Mouse (Mus musculus): ENCODE data around the gene Idi1. TPM values are rescaled to one million over a fixed set of nuclear protein-coding genes. Genes with fewer than 3 reads are reported as not detected.

The Idi1 gene
- 6.4 and 9.3 TPM in 2 replicates for polyA plus RNA-seq (2012; rRNA removed)

DNA sequence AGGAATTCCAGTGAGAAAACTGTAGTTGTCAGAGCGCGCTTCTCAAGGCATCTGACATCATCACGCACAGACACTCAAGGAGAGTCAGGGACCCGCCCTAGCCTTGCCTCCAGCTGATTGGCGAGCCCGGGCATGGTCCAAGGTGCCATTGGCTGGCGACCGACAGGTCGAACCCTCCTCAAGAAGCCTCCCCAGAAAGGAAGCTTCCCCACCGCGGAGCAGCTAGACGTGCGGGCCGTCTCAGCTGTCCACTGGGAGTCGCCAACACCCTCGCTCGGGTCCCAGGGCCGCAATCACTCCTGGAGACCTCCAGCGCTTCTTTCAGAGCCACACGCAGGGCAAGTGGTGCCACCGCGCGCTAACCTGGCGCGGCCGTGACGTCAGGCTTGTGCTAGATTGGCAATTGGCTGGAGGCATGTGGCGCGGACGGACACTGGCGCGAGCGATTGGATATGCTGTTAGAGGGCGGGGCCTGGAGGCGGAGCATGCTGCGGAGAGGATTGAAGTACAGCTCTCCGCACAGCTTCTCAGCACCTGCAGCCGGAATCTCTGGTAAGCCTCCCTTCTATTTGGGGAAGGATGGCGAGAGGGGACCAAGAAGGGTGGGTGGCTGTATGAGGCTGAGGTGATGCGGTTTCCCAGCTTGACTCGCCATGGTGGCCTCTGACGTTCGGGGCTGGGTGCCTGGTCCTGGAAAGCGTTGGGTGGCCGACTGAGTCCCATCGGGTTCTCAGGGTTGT lies at the start of gene Idi1:
Gene Idi1 (plus strand): TSS at position 57 of the 740 bp plus-strand sequence.

GRCm38 (mm10) chr13:8871314-8871962 lies 13.9 kb upstream of the Idi1 start, which contains the start of gene Wdr37:
Gene Wdr37, minus strand, starts transcription at chr13:8871909.

Other genes with a start within 250 kb of the Idi1 start
- gene Wdr37, start 13.6 kb upstream of the Idi1 start, polyA plus RNA-seq (2012; rRNA removed): 21.3 and 29.9 TPM in 2 replicates
- gene Gm9745, start 62.7 kb downstream of the Idi1 start, polyA plus RNA-seq (2012; rRNA removed): not detected in 2 replicates
- not detected in 2 replicates for gene Idi2, start 67.4 kb downstream of the Idi1 start, polyA plus RNA-seq (2012; rRNA removed)
- gene Gtpbp4, start 110.6 kb downstream of the Idi1 start, polyA plus RNA-seq (2012; rRNA removed): 4.9 and 5.0 TPM in 2 replicates
- gene Larp4b, start 208.4 kb downstream of the Idi1 start, polyA plus RNA-seq (2012; rRNA removed): 9.6 and 13.0 TPM in 2 replicates